Mouse (Mus musculus): ENCODE measurements around the gene Gm26920.
"Not testable (repeated sequence)": the region's sequence is repeated elsewhere in the genome, so short reads cannot be mapped to it uniquely, and the experiment has no call there.

The Gm26920 gene

DNA sequence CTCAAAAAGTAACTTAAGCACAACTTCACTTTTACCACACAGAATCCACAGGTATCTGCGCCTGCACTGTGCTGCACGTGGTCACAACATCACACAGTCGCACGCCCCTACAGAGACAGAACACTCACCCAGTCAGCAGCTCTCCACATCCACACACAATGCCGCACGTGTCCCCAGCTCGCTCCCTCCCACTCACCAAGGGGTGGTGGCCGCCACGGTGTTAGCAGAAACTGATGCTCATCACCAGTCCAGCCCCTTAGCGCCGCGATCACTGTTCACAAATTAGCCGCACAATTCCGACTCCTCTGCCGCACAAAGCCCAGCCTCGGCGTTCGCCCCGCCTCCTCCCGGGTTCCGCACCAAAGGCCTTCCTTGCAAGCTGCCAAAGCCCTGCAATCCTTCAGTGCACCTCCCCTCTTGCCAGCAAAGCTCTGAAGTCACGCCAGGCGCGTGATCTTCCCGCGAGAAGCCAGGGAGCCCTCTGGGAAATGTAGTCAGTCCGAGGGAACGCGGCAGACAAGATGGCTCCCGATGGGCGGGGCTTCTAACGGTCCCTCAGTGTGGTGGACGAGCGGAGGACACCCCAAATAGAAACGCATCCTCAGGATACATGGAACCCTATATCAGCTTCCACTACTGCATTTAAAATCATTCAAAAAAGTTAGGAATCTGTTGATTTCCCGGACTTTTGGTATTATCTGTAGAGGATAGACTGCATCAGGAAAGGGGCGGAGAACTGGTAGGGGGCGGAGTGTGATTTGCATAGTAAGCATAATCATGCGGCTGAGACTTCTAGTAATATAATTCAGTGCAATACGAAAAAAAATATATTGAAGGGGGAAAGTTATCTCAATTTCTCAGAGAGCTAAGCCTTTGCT lies at the start of gene Gm26920, which contains the start of gene Zfp566:
Gene Gm26920 (minus strand): TSS at position 319 of the 878 bp plus-strand sequence.
Gene Zfp566 (minus strand): TSS at position 436 of the 878 bp plus-strand sequence.
- DNase-seq (ENCODE audit: low spot score): peak; percentile 90

- DNase-seq (ENCODE audit: low spot score): no peak
Measured at GRCm38 (mm10) chr7:30136826-30137225, 46.6 kb upstream of the Gm26920 start.

DNA sequence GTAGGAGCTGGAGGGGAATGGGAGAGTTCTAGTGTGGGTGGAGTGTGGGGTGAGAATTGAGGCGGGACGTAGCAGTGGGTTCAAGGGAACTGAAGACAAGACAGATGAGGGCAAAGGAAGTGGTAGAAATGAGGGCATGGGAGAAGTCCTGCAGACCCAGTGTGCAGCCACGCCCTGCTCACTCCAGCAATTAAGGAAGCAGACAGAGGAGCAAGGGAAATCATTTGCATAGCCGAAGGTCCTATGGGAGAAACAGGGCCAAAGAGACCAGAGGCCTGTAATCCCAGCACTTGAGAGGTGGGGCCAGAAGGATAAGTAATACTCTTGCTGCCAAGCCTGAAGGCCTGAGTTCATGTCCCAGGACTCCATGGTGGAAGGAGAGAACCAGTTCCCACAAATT lies 42.2 kb upstream of the Gm26920 start:
- no peak for DNase-seq (ENCODE audit: low spot score)

DNA sequence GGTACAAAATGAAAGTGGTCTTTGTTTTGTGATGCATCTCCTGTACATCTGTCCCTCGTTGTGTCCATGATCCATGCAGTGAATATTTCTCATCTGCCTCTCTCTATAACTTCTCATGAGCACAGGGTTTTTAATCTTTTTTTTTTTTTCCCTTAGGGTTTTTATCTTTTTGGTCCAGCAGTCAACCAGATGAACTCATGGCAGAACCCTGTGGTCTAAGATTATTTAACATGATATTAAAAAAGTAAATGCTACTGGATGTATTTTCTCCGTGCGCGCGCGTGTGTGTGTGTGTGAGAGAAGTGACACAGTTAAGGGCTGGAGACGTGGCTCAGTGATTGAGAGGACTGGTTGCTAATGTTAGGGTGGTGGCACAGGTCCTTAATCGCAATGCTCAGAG lies 39.7 kb upstream of the Gm26920 start:
- DNase-seq (ENCODE audit: low spot score): no peak

GRCm38 (mm10) chr7:30122188-30122530 lies 31.9 kb upstream of the Gm26920 start:
- no peak for DNase-seq (ENCODE audit: low spot score)

DNA sequence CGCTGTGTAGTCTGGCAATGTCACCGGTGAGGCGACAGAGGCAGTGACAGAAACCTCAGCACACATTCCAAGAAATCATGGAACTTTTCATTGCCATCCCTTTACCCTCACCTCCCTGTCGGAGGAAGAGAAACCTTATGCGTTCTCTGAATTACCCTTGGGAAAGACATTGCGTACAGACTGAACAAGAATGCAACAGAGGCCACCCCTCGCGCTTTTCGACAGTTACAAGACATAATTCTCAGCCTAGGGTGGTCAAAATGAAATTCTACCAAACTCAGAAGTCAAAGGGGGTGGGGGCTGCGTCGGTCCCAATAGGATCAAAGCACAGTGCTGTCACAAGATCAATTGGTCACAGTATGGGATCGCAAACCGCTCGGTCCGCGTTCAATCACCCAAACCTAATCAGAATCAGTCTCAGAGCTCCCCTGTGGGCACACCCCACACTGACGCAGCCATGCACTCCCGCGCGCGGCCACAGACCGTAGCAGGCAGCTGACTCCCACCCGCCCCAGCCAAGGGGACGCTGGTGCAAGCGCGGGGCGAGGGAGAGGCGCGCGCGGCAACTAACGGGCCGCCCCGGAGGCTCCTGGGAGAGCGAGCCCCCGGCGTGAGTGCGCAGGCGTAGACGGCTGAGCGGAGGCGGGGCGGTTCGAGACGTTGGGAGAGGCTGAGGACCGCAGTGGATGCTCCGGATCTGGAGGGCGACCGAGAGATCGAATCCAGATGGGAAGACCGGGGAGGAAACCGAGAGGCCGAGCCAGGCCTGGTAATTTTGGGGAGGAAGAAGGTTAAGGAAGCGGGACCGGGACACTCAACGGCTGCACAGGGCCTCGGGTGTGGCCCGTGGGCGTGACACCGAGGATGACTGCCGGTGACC lies 31.3 kb upstream of the Gm26920 start, which contains the start of gene Zfp382:
Gene Zfp382 (plus strand): TSS at position 635 of the 880 bp plus-strand sequence.
- peak; percentile 83 for DNase-seq (ENCODE audit: low spot score)

DNA sequence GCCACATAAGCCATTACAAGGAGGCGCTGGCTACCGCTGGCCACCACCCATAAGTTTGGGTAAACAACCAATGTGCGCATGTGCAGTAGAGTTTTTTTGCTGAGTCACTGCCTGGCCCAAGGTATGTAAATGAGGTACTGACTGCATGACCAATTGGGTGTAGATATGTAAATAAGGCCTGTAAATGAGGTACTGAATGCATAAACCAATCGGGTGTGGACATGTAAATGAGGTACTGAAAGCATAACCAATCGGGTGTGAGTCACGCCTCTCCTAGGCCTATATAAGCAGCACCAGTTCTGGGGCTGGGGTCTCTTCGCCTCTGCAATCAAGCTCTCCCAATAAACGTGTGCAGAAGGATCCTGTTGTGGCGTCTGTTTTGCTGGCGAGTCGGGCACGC lies 27.7 kb upstream of the Gm26920 start:
- DNase-seq (ENCODE audit: low spot score): not testable (repeated sequence)

GRCm38 (mm10) chr7:30116076-30116475 lies 25.9 kb upstream of the Gm26920 start:
- no peak for DNase-seq (ENCODE audit: low spot score)

- no peak for DNase-seq (ENCODE audit: low spot score)
Measured at GRCm38 (mm10) chr7:30099297-30099696, 9.1 kb upstream of the Gm26920 start.

DNA sequence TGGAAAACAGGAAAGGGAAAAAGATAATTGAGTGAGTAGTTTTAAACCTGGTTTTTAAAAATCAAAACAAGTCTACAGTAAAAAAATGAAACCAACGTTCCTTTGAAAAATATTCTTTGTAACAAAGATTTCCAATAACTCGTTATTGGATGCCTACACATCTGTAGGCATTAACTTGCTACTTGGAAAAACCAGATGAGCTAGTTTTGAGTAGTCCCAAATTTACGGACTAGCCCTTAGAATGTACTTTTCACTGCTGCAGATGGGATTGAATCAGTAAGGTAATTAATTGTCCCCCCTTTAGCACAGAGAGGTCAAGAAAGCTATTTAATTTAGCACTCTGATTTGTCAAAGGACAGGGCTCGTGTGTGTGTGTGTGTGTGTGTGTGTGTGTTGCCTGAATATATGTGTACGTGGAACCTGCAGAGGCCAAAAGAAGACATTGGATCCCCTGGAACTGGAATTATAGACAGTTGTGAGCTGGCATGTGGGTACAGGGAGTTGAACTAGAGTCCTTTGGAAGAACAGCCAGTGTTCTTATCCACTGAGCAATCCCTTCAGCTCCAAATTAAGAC lies 5.4 kb upstream of the Gm26920 start:
- DNase-seq (ENCODE audit: low spot score): no peak

DNA sequence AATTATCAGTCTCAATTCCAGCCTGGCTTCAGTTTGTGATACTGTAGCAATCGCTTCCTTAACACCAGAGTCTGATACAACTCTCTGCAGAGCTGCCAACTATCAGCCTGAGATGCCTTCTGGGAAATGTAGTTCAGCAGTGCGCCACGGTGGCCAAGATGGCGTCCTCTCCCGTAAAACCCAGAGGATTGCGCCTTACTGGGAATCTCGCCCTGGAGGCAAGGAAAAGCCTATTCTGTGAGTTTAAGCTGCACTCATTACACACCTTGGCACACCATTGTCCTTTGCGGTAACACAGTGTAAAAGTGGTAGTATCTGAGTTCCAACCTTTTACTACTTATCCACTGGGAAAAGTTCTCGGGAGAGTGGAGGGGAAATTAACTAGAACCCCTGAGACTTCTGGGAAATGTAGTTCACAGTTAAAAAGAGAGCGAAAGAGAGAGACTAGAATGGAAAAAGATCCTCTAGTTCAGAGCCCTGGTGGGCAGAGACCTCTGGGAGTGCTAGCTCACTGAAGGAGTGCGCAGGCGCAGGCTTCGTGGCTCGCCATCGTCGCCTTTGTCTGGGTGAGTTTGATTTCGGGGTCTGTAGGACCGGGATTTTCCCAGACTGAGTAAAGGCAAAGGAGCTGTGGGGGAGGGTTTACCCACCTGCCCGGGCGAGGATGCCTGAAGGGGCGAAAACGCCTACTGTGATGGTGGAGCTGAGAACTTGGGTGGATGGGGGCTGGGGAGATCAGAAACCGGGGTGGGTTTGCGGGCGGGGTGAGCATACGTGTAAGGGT lies 4.6 kb upstream of the Gm26920 start, which contains the start of gene Zfp260:
Gene Zfp260 (plus strand): TSS at position 132 of the 784 bp plus-strand sequence.
- peak; percentile 85 for DNase-seq (ENCODE audit: low spot score)

DNA sequence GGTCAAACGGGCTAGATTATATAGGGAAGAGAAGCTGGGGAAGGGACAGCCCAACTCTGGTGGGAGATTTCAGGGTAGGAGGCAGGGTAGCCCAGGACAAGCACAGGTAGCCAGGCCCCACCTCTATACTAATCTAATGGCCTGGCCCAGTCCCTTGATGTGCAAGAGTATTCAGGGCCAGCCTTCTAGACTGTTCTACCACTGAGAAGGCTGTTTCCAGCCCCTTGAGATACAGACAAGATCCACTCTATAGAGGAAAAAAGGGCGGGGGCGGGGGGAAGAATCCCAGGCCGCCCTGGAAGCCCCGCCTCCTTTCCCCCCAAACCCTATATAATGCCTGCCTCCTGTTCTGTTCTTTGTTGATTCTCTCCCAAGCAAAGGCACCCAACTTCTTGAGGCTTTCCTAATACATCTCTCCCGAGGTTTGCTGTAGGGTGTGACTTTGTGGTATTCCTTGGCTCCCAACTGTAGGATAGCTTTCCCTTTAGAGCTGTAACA lies 3.8 kb upstream of the Gm26920 start:
- DNase-seq (ENCODE audit: low spot score): no peak

DNA sequence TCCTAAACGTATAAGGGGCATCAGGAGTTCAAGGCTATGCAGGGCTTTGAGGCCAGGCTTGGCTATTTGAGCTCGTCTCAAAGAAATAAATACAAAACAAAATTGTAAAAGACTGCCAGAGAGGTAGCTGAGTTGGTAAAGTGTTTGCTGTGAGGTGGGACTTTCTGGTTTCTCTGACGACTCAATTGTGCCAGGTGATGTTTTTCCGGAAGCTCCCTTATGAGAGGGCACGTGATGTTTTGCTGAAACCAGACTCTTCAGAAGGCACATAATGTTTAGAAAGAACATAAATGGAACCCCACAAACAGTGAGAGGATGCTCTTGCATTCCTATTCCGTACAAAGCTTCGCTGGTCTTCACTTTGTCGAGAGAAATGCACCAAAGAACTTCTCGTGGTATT lies 2.5 kb upstream of the Gm26920 start:
- no peak for DNase-seq (ENCODE audit: low spot score)

- DNase-seq (ENCODE audit: low spot score): no peak
Measured at GRCm38 (mm10) chr7:30090970-30091585, 868 bp upstream of the Gm26920 start.

DNA sequence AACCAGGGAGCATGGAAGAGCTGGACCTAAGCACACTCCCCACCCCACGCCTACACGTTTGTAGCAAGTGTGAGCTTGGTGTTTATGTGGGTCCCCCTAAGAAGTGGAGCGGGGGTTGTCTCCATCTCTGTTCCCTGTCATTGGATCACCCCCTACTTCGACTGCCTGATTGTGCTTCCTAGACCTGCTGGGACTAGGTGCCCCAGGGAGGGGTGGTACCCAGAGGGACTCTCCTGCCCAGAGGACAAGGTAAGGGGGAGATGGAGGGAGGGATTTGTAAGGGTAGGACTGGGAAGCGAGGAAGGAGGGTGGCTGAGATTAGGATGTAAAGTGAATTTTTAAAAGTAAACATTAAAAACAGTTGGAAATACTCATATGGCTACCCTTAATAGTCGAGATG lies 805 bp downstream of the Gm26920 start:
- DNase-seq (ENCODE audit: low spot score): no peak

GRCm38 (mm10) chr7:30086524-30086923 lies 3.7 kb downstream of the Gm26920 start:
- no peak for DNase-seq (ENCODE audit: low spot score)

DNA sequence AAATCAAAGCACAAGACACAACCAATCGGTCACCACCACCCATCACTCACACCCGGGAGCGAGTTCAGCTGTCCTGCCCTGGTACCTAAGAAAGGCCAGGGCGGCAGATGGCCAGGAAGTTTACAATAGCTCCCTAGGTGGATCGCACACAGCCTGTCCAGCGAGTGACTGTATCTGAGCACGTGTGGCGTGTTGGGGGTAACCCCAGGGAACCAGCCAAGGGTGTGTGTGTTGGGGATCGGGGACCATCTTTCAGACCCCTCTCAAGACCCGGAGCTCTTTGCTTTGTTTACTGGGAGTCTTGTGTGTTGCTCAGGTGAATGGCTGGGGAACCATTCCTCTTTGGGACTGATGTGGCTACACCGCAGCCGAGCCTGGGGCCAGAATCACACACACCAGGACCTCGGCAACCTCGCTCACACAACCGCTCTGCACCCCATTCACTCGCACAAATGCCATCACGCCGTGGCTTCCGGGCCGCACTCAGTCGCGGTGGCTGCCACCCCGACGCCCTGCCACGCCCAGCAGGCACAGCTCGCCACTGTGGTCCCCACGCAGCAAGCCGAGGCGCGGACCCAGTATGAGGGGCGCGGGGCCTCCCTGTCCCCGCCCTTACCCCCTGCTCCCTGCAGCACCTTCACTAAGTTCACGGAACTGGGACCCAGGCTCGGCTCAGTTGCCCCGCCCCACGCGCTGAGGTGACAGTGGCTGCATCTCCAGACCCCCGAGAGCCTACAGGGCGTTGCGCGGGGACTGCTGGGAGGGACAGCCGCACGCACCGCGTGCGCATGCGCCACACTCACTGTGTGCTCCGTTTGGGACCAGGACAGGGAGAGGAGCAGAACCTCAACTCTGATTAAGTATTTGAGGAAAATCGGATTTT lies 17.8 kb downstream of the Gm26920 start, which contains the start of gene Zfp82:
Gene Zfp82 (minus strand): TSS at position 755 of the 883 bp plus-strand sequence.
- peak; percentile 73 for DNase-seq (ENCODE audit: low spot score)

- DNase-seq (ENCODE audit: low spot score): no peak
Measured at GRCm38 (mm10) chr7:30064622-30065021, 25.6 kb downstream of the Gm26920 start.

GRCm38 (mm10) chr7:30062478-30062877 lies 27.7 kb downstream of the Gm26920 start:
- no peak for DNase-seq (ENCODE audit: low spot score)

GRCm38 (mm10) chr7:30060341-30060740 lies 29.9 kb downstream of the Gm26920 start:
- no peak for DNase-seq (ENCODE audit: low spot score)

Measured in urinary bladder, postnatal 25 days (tissue).